Mouse (Mus musculus): Measurements from ENCODE around the gene Kctd5.
"Not testable (repeated sequence)": the region's sequence is repeated elsewhere in the genome, so short reads cannot be mapped to it uniquely, and the experiment has no call there.

The Kctd5 gene

DNA sequence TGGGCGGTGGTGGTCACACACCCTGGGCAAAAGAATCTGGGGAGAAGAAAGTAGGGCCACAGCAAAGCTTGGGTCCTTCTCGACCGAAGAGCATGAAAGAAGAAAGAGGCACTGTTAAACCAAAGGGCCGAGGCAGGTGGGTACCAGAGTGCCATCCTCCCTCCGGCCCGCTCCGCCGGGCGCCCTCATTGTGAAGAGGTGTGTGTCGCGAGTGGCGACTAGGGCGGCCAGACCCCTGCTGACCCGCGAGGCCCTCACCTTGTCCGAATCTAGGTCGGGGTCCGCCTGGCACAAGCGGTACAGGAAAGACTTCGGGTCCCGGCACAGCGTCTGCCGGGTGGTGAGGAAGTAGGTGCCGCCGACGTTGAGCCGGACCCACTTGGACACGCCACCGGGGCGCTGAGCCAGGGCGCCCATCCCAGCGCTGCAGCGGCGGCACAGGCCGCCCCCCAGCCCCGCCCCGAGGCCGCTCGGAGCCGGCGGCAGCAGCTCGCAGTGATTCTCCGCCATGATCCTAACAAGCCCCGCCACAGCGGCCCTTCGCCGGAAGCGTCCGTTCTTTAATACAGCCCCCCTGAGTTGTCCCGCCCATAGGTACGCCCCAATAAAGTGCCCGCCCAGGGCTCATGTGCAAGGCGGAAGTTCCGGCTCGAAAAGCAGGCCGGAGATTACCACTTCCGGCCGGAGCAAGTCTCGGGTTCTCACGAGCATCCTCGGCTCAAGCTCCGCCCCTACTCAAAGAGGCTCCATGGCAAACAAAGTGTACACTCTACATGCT, at the start of gene Kctd5:
TSS of gene Kctd5 (minus strand) at position 567 of the 778 bp plus-strand sequence.
- H3K36me3 ChIP-seq (ENCODE audit: control insufficient read depth, insufficient read depth, low read length, poor library complexity, severe bottlenecking), result peaks cover 3% of the 10 kb centered on the region; the same call in 1 of the 2 replicates
- DNase-seq (ENCODE audit: low read depth, low spot score), result peak; percentile 97
- H3K27me3 ChIP-seq (ENCODE audit: control insufficient read depth, insufficient read depth, low read length, poor library complexity, severe bottlenecking), result no peaks in the 10 kb centered on the region

DNA sequence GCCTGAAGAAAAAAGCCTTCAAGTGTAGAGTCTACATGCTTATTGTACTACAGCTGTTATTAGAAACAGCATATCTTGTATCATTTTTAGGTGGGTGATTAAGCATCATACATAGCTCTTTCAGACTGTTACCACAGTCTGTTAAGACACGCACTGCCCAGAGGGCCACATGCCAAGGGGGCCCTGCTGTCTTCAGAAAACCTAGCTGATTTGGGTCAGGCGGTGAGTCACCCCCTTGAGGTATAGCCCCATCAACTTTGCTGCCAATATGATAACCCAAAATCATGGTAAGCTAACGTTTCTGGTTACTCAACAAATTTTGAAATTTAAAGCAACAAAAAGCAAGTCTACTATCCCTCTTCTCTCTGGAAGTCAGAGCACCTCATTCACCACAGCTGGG, 46.2 kb upstream of the Kctd5 start:
- Histone ChIP-seq H3K27me3 (ENCODE audit: control insufficient read depth, insufficient read depth, low read length, poor library complexity, severe bottlenecking) (no peaks in the 10 kb centered on the region), H3K36me3 (ENCODE audit: control insufficient read depth, insufficient read depth, low read length, poor library complexity, severe bottlenecking) (no peaks in the 10 kb centered on the region)
- DNase-seq (ENCODE audit: low read depth, low spot score), result no peak

DNA sequence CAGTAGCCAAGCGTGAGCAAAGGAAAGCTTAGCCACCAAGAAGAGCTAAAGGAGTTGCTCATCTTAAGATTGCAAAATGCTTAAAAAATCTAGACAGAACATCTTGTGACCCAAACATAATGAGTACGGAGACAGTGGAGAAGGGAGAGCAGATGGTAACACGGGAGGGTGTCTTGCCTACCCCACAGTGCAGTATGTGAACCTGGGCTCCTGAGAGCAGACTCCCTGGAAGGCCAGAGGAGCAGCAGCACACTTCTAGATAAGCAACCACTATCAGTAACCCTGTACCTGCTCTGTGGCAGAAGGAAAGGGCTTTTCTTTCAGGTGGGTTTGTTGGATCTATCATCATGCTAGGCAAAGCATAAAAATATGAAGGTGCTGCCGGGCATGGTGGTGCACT, 39.7 kb upstream of the Kctd5 start:
- Histone ChIP-seq H3K27me3 (ENCODE audit: control insufficient read depth, insufficient read depth, low read length, poor library complexity, severe bottlenecking) (no peaks in the 10 kb centered on the region), H3K36me3 (ENCODE audit: control insufficient read depth, insufficient read depth, low read length, poor library complexity, severe bottlenecking) (no peaks in the 10 kb centered on the region; the same call in 1 of the 2 replicates)
- DNase-seq (ENCODE audit: low read depth, low spot score), result no peak

DNA sequence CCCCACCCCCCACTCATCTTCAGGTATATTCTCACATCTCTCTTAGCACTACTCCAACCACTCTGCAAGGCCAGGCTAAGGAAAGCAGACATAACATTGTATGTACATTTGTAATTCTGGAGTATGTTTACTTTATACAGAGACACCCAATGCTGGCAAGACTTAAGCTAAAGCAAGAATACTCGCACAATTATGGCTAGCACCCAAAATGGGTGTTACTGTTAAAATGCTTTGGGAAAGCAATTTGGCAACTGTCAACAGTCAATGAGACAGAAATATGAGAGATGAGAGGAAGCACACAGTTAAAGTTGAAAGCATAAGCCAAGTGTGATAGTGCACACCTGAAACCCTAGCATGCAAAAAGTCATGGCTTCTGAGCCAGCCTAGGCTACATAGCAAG, 38.0 kb upstream of the Kctd5 start:
- H3K36me3 ChIP-seq (ENCODE audit: control insufficient read depth, insufficient read depth, low read length, poor library complexity, severe bottlenecking), result no peaks in the 10 kb centered on the region; the same call in 1 of the 2 replicates
- no peak for DNase-seq (ENCODE audit: low read depth, low spot score)
- no peaks in the 10 kb centered on the region for H3K27me3 ChIP-seq (ENCODE audit: control insufficient read depth, insufficient read depth, low read length, poor library complexity, severe bottlenecking)

DNA sequence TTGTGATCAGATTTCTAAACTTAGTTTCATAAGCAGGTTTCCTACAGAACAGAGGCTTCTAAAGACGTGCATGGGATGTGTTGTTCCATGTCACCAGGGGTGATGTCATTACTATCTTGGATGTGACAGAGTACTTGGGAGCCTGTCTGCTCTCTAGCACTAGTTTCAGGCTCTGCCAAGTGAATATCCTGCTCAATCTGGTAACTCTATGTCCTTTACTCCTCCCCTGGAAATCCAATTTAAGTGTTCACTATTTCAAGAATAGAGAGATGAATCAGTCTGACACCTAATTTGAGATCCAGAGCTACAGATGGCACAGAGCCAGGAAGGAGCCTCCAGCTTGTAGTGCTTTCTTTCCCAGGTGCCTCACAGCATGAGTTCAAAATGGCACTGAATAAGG, 35.6 kb upstream of the Kctd5 start:
- Histone ChIP-seq H3K27me3 (ENCODE audit: control insufficient read depth, insufficient read depth, low read length, poor library complexity, severe bottlenecking) (no peaks in the 10 kb centered on the region), H3K36me3 (ENCODE audit: control insufficient read depth, insufficient read depth, low read length, poor library complexity, severe bottlenecking) (no peaks in the 10 kb centered on the region; the same call in 1 of the 2 replicates)
- no peak for DNase-seq (ENCODE audit: low read depth, low spot score)

DNA sequence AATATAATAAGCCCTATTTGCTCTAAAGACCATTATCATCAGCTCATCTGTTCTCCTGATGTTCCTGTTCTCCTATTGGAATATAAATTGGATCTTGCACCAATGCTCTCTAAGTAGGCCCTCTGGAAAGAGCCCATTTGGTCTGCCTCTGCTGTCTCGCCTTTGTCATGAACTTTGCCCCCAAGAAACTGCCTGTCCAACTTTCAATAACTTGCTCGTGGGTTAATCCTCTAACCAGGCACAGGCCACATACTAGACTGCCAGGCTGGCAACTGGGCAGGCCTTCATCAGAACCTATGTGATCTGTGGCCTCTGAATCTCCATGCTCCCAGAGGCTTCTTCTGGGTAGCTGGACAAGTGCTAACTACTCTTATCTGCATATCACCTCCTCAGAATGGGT, 31.8 kb upstream of the Kctd5 start:
- no peak for DNase-seq (ENCODE audit: low read depth, low spot score)
- peaks cover 5% of the 10 kb centered on the region; the same call in 1 of the 2 replicates for H3K36me3 ChIP-seq (ENCODE audit: control insufficient read depth, insufficient read depth, low read length, poor library complexity, severe bottlenecking)

DNA sequence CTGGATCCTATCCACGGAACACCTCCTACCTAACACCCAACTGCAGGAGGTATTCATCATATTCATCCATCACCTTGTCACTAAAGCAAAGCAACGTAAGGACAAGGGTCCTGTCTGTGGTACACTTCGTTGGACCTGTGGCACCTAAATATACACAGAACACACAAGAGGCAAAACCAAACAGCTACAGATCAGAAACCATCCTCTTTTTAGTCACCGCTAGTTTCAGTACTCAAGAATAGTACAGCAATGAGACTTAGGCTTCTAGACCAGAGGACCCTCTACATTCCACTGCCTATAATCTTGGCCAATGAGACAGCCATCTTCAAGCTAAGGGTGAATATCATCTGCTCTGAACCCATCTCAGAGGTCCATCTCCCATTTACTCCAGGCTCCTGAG, 25.1 kb upstream of the Kctd5 start:
- no peaks in the 10 kb centered on the region for H3K27me3 ChIP-seq (ENCODE audit: control insufficient read depth, insufficient read depth, low read length, poor library complexity, severe bottlenecking)
- no peak for DNase-seq (ENCODE audit: low read depth, low spot score)
- H3K36me3 ChIP-seq (ENCODE audit: control insufficient read depth, insufficient read depth, low read length, poor library complexity, severe bottlenecking), result peaks cover 11% of the 10 kb centered on the region; the same call in 1 of the 2 replicates

More for the DNA sequence above, 31.8 kb upstream of the Kctd5 start:
- no peaks in the 10 kb centered on the region for H3K27me3 ChIP-seq (ENCODE audit: control insufficient read depth, insufficient read depth, low read length, poor library complexity, severe bottlenecking)

DNA sequence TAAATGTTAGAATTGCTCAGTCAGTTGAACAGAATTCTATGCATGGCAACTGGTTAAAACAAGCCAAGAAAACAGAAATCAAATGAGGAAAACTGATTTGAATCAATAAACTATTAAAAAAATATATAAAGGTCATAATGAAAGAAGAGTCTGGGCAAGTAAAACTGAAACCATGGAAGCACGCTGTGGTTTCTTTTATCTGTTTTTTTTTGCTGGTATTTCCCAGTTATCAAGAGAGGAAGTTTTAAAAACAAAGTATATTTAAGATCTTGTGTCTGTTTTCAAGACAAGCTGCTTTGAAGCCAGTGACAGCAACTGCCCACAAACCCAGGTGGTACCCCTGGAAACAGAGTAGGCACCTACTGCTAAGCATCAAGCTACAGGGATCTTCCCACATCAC, 17.3 kb upstream of the Kctd5 start:
- Histone ChIP-seq H3K36me3 (ENCODE audit: control insufficient read depth, insufficient read depth, low read length, poor library complexity, severe bottlenecking) (peaks cover 16% of the 10 kb centered on the region), H3K27me3 (ENCODE audit: control insufficient read depth, insufficient read depth, low read length, poor library complexity, severe bottlenecking) (no peaks in the 10 kb centered on the region)
- DNase-seq (ENCODE audit: low read depth, low spot score), result no peak

DNA sequence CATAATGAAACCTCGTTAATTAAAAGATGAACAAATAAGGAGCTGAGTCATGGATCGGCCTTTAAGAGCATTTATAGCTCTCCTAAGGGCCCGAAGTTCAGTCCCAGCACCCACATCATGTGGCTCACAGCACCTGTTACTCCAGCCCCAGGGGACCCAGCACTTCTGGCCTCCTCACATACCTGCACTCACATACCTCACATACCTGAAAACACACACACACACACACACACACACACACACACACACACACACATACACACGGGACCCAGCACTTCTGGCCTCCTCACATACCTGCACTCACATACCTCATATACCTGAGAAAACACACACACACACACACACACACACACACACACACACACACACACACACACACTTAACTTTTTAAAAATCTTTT, 13.1 kb upstream of the Kctd5 start:
- not testable (repeated sequence) for DNase-seq (ENCODE audit: low read depth, low spot score); H3K27me3 ChIP-seq (ENCODE audit: control insufficient read depth, insufficient read depth, low read length, poor library complexity, severe bottlenecking)
- H3K36me3 ChIP-seq (ENCODE audit: control insufficient read depth, insufficient read depth, low read length, poor library complexity, severe bottlenecking), result peaks cover 11% of the 10 kb centered on the region

DNA sequence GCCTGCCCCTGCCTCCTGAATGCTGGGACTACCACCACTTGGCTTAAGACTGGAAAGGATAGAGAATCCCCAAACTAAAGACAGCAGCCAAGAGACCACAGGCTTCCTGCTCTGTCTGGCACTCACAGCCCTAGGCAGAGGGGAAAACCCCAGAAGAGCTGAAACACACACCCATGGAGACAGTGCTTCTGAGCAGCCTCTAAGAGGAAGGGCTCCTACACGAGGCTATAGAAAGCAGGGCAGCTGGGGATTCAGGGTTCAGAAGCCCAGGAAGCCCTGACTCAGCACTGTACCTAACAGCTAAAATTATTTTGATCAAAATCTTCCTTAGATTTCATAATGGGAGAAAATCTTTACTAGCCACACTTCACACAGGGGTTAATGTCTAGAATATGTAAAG, 11.3 kb upstream of the Kctd5 start:
- Histone ChIP-seq H3K27me3 (ENCODE audit: control insufficient read depth, insufficient read depth, low read length, poor library complexity, severe bottlenecking) (no peaks in the 10 kb centered on the region), H3K36me3 (ENCODE audit: control insufficient read depth, insufficient read depth, low read length, poor library complexity, severe bottlenecking) (peaks cover 8% of the 10 kb centered on the region)
- no peak for DNase-seq (ENCODE audit: low read depth, low spot score)

DNA sequence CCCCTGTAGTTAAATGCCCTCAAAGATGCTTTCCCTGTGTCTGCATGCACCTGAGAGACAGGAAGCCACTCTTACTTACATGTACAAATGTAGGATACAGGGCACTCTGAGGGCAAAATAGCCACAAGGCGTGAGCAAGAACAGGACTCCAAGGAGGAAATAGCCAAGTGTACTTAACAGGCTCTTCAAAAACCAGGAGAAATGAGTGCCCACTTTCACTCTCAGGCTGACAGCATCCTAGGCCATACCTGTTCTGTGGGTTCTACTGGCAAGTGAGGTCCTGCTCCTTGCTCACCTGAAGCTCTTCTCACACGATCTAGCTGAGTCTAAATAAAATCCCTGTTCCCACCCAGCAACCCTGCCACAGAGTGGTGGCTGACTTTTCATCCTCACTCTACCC, 3.8 kb upstream of the Kctd5 start:
- DNase-seq (ENCODE audit: low read depth, low spot score), result no peak
- H3K27me3 ChIP-seq (ENCODE audit: control insufficient read depth, insufficient read depth, low read length, poor library complexity, severe bottlenecking), result no peaks in the 10 kb centered on the region
- peaks cover 4% of the 10 kb centered on the region for H3K36me3 ChIP-seq (ENCODE audit: control insufficient read depth, insufficient read depth, low read length, poor library complexity, severe bottlenecking)

DNA sequence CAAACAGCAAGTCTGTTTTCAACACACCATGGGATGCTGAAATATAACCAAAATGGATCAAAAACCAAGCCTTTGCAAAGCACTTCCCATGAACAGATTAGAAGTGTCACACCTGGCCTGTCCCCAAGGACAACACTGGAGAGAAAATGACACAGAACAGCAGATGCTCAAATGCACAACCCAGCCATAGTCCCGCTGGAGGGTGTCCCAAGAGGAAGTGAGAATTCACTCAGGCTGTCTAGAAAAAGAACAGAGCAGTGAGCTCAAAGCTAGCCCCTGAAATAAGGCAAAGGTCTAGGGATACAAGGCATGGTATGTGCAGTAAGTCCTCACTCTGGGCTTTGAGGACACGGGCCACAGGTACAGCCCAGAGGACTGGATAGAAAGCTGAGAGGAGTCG, 3.8 kb downstream of the Kctd5 start:
- DNase-seq (ENCODE audit: low read depth, low spot score), result peak; percentile 26
- Histone ChIP-seq H3K36me3 (ENCODE audit: control insufficient read depth, insufficient read depth, low read length, poor library complexity, severe bottlenecking) (peaks cover 2% of the 10 kb centered on the region; the same call in 1 of the 2 replicates), H3K27me3 (ENCODE audit: control insufficient read depth, insufficient read depth, low read length, poor library complexity, severe bottlenecking) (no peaks in the 10 kb centered on the region)

DNA sequence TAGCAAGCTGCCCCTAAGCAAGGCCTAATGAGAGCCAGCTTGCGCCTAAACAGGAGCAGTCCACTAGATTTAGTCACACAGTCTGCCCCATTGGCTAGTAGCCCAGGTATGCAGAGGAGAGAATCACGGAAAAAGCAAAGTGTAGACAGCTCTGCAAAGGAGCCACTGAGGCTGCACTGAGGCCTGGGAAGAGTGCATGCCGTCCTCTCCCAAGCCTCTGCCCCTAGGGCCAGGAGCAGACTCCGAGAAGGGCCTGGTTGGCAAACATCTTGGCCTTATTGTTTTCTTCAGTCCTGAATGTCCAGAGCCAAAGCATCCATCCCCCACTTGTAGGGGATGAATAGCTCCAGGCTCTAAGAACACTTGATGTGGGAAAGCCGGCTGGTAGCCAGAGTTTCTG, 5.0 kb downstream of the Kctd5 start:
- DNase-seq (ENCODE audit: low read depth, low spot score), result no peak

DNA sequence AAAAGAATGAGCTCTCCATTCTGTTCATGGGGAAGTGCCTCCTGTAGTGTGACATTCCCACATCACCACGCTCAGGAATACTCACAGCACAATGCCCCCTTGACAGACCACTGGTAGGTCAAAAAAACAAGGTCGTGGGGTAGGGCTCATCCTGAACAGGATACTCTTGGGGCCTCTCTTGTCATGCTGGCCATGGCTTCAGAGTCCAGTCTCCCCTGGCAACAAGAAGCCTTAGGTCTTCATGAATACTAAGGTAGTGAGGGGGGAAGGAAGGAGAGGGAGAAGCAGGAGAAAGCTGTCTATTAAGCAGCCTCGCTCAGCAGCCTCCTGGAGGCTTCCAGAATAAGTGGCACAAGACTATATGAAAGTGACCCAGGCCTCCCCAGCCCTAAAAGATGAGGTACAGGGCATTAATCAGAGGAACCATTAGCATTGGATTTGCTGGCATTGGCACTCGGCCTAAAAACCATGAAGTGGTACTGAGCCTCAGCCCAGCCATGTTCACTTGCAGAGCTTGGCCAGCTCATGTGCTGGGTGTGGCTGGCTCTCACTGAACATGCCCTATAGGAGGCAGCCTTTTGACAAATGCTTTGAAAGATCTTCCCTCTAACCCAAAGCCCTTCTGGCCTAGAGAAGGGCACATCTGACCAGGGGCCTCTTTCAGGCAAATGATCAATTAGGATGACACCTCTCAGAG, 10.7 kb downstream of the Kctd5 start:
- peaks cover 2% of the 10 kb centered on the region for H3K36me3 ChIP-seq (ENCODE audit: control insufficient read depth, insufficient read depth, low read length, poor library complexity, severe bottlenecking)
- no peak for DNase-seq (ENCODE audit: low read depth, low spot score)
- H3K27me3 ChIP-seq (ENCODE audit: control insufficient read depth, insufficient read depth, low read length, poor library complexity, severe bottlenecking), result no peaks in the 10 kb centered on the region

More for the DNA sequence above, 5.0 kb downstream of the Kctd5 start:
- no peaks in the 10 kb centered on the region for H3K27me3 ChIP-seq (ENCODE audit: control insufficient read depth, insufficient read depth, low read length, poor library complexity, severe bottlenecking)
- H3K36me3 ChIP-seq (ENCODE audit: control insufficient read depth, insufficient read depth, low read length, poor library complexity, severe bottlenecking), result peaks cover 2% of the 10 kb centered on the region; the same call in 1 of the 2 replicates

DNA sequence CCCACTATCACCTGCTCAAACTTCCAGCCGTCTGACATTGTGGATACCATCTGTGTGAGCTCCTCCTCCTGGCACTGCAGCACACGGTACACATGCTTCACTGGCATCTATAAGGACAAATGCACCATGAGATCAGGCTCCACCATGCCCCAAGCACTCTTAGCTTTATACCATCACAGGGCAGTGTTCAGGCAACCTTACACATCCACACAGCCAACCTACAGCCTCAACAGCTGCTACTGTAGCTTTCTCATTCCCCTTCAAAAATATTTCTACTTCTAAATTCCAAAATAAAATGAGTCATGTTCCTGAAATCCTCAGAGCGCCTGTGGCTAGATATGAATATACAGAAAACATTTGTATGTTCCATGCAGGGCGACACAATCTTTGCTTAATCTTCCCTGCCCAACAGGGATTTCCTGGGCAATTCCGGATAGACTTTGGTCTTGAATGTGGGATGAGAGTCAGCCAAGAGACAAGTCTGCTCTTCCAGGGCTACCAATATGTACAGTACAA, 15.5 kb downstream of the Kctd5 start:
- Histone ChIP-seq H3K27me3 (ENCODE audit: control insufficient read depth, insufficient read depth, low read length, poor library complexity, severe bottlenecking) (no peaks in the 10 kb centered on the region), H3K36me3 (ENCODE audit: control insufficient read depth, insufficient read depth, low read length, poor library complexity, severe bottlenecking) (peaks cover 13% of the 10 kb centered on the region)
- DNase-seq (ENCODE audit: low read depth, low spot score), result no peak

All from splenic B cell, adult 2 months (primary cell).